Mouse (Mus musculus) left cerebral cortex, adult 18-20 months (tissue): Measurements from ENCODE around the gene Cd34. TPM values are rescaled to one million over a fixed set of nuclear protein-coding genes. Genes with fewer than 3 reads are reported as not detected.

Source experiments
- DNase-seq, 2 experiments: peaks; one replicate each; pipeline ENCODE4 v3.0.0; 2021 to 2022; ENCODE audit warnings: low spot score in 2 of 2, mixed read lengths in 1 of 2
- total RNA-seq, 2 experiments: library from RNA; stranded (reverse); gene quantifications; 2 replicates each; pipeline ENCODE4 v1.2.3; 2021

Gene Cd34
- total RNA-seq, 2 experiments from 2014 or later = 58.2 to 62.0 TPM

- no peak for DNase-seq
These were observed 67.6 kb downstream of the Cd34 start for GRCm38 (mm10) chr1:195006267-195006666.

Other genes starting within 250 kb of the Cd34 start
- 1 to 10 TPM; 3.4 to 4.6 TPM for gene Cd46, start 153.4 kb downstream of the Cd34 start, total RNA-seq
- 10 to 100 TPM; 34.3 to 37.5 TPM for gene Cr1l, start 192.8 kb downstream of the Cd34 start, total RNA-seq
- under 1 TPM; 0.21 to 0.45 TPM for gene Cr2, start 237.9 kb downstream of the Cd34 start, total RNA-seq